Mouse (Mus musculus) stomach, postnatal 0 days (tissue): ENCODE data around the gene Cptp. TPM values are rescaled to one million over a fixed set of nuclear protein-coding genes. Genes with fewer than 3 reads are reported as not detected.

ENCODE experiments used
- ATAC-seq: fragments of 200-750 bp; cut with Nextera tagmentation; 2 replicates; pipeline ENCODE4 v1.8.0; 2017; ENCODE audit not compliant: low FRiP score, low TSS enrichment
- DNase-seq: peaks from one replicate; pipeline ENCODE4 v3.0.0-alpha.2; 2016; ENCODE audit warnings: low spot score
- H3K27ac ChIP-seq: fragments of 300-500 bp; sonication (generic); replicated peaks from 2 replicates; pipeline ENCODE4 v1.5.1; 2014; ENCODE audit warnings: mild to moderate bottlenecking, control low read depth
- H3K27me3 ChIP-seq: fragments of 300-500 bp; sonication (generic); 2 replicates; pipeline ENCODE4 v1.6.1; 2014; ENCODE audit warnings: low read length; ENCODE audit not compliant: control insufficient read depth, insufficient read depth
- H3K36me3 ChIP-seq: fragments of 300-500 bp; sonication (generic); 2 replicates; pipeline ENCODE4 v1.6.1; 2014; ENCODE audit warnings: low read length, mixed read lengths; ENCODE audit not compliant: control insufficient read depth, insufficient read depth
- H3K4me1 ChIP-seq: fragments of 300-500 bp; sonication (generic); replicated peaks from 2 replicates; pipeline ENCODE4 v1.6.1; 2014; ENCODE audit warnings: antibody characterized with exemption; ENCODE audit not compliant: control insufficient read depth, insufficient read depth
- H3K4me2 ChIP-seq: fragments of 300-500 bp; sonication (generic); replicated peaks from 2 replicates; pipeline ENCODE4 v1.6.1; 2014; ENCODE audit warnings: low read depth, mild to moderate bottlenecking, control low read depth, moderate library complexity
- H3K4me3 ChIP-seq: fragments of 300-500 bp; sonication (generic); 2 replicates; pipeline ENCODE4 v1.5.1; 2014; ENCODE audit warnings: low read depth, low read length, control low read depth
- H3K9ac ChIP-seq: fragments of 300-500 bp; sonication (generic); 2 replicates; pipeline ENCODE4 v1.6.1; 2014; ENCODE audit warnings: mild to moderate bottlenecking, low read length, control low read depth, mixed read lengths
- H3K9me3 ChIP-seq: fragments of 300-500 bp; sonication (generic); 2 replicates; pipeline ENCODE4 v1.6.1; 2016; ENCODE audit warnings: low read length; ENCODE audit not compliant: control insufficient read depth
- CTCF ChIP-seq: IDR thresholded peaks from 2 replicates; pipeline ENCODE4 v1.5.1; 2016; ENCODE audit warnings: antibody characterized with exemption, low read depth, mild to moderate bottlenecking, moderate library complexity
- EP300 ChIP-seq: optimal IDR thresholded peaks from 2 replicates; pipeline ENCODE3; 2016; ENCODE audit warnings: antibody characterized with exemption
- WGBS: fragments of 180-500 bp; shearing (Covaris S2); extraction: QIAGEN DNeasy Blood & Tissue Kit; methylation state at CpG from one replicate; pipeline ENCODE4 v1.1.7; 2014; 5-methylcytosine and 5-hydroxymethylcytosine counted together
- polyA plus RNA-seq: library from polyadenylated mRNA; unstranded; fragments of >200 nt; fragmentation: Nextera tagmentation; extraction: Ambion mirVana; gene quantifications from 2 replicates; pipeline ENCODE4 v1.2.1, GENCODE M21; 2015

The Cptp gene
- polyA plus RNA-seq, 1 experiment from 2014 or later = 25.0 TPM

GRCm38 (mm10) chr4:155891551-155892001 is 22.3 kb upstream of the Cptp start, which contains the start of the genes Pusl1 and Acap3:
Gene Pusl1, minus strand, starts transcription at chr4:155891781.
Gene Acap3, plus strand, starts transcription at chr4:155891822.
- peak within 1 kb of the TSS; percentile 99 for H3K27ac ChIP-seq
- WGBS = under 1% methylated on average over 52 of the region's 52 CpGs
- peaks cover 10% of the 10 kb centered on the region for H3K4me1 ChIP-seq
- H3K27me3 ChIP-seq = no peaks in the 10 kb centered on the region
- ATAC-seq = peak; percentile 85
- TF ChIP-seq EP300 (no peak), CTCF (no peak)
- peak within 1 kb of the TSS; percentile 97 for H3K4me2 ChIP-seq
- H3K36me3 ChIP-seq = peaks cover 7% of the 10 kb centered on the region
- H3K4me3 ChIP-seq = peak within 1 kb of the TSS; percentile 94
- peak within 1 kb of the TSS; percentile 94 for H3K9ac ChIP-seq
- H3K9me3 ChIP-seq = no peaks in the 10 kb centered on the region
- peak; percentile 96 for DNase-seq

- ATAC-seq (no peak), DNase-seq (no peak)
- TF ChIP-seq CTCF = no peak
- no peak for TF ChIP-seq EP300
- peak overlapping the region; percentile 94 for H3K4me3 ChIP-seq
- 2% methylated on average over 33 of the region's 34 CpGs for WGBS
- H3K27ac ChIP-seq = 0 out of 2 replicates have a peak overlapping the region, but pooled peaks have one; percentile 4
- peak overlapping the region; percentile 97 for H3K4me2 ChIP-seq
- H3K4me1 ChIP-seq = peaks cover 10% of the 10 kb centered on the region
- no peaks in the 10 kb centered on the region for H3K9me3 ChIP-seq
- H3K36me3 ChIP-seq = peaks cover 10% of the 10 kb centered on the region
- H3K9ac ChIP-seq = peak overlapping the region; percentile 94
- H3K27me3 ChIP-seq = no peaks in the 10 kb centered on the region
These were observed 21.8 kb upstream of the Cptp start for GRCm38 (mm10) chr4:155891011-155891471.

DNA sequence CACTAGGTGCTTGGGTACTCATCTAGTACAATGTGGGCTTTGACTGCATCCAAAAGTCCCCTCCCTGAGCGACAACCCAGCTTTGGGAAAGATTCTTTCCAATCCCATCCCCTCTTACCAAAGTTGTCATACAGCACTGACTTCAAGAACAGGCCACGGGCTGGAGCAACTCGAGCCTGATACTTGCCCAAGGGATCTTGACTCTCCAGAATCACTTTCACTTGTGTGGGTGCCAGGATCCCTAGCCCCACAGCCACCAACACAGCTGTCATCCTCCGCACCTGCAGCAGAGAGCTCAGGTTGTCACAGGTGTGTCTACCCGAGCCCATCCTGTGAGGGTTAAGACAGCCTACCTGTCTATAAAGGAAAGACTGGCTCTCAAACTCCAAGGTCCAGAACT is 20.1 kb upstream of the Cptp start:
- TF ChIP-seq CTCF (no peak), EP300 (no peak)
- H3K4me1 ChIP-seq = peaks cover under 1% of the 10 kb centered on the region
- no peak overlapping the region for H3K27ac ChIP-seq
- H3K4me3 ChIP-seq = no peak overlapping the region
- DNase-seq (no peak), ATAC-seq (no peak)
- no peak overlapping the region for H3K9ac ChIP-seq
- H3K27me3 ChIP-seq = no peaks in the 10 kb centered on the region
- 85% methylated on average over 5 of the region's 5 CpGs for WGBS
- H3K36me3 ChIP-seq = peaks cover 13% of the 10 kb centered on the region
- no peak overlapping the region for H3K4me2 ChIP-seq
- no peaks in the 10 kb centered on the region for H3K9me3 ChIP-seq

DNA sequence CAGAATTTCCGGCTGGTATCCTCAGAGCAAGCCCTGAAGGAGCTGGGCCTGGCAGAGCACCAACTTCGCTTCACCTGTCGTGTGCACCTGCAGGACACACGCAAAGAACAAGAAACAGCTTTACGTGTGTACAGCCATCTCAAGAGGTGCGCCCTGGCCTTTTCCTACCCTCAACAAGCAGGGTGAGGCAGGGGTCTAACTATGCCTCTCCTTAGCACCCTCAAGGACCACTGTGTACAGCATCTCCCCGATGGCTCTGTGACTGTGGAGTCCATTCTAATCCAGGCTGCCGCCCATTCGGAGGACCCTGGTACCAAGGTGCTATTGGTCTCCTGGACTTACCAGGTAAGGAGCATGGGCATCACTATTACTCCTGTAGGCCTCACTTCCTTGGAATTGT is 18.9 kb upstream of the Cptp start:
- DNase-seq = no peak
- no peak overlapping the region for H3K27ac ChIP-seq
- ATAC-seq = no peak
- no peak overlapping the region for H3K9ac ChIP-seq
- H3K4me1 ChIP-seq = no peaks in the 10 kb centered on the region; the same call in 1 of the 2 replicates
- TF ChIP-seq CTCF = no peak
- TF ChIP-seq EP300 = no peak
- peaks cover 13% of the 10 kb centered on the region for H3K36me3 ChIP-seq
- no peak overlapping the region for H3K4me3 ChIP-seq
- no peak overlapping the region for H3K4me2 ChIP-seq
- H3K27me3 ChIP-seq = no peaks in the 10 kb centered on the region
- H3K9me3 ChIP-seq = no peaks in the 10 kb centered on the region
- WGBS = 92% methylated on average over 9 of the region's 9 CpGs

DNA sequence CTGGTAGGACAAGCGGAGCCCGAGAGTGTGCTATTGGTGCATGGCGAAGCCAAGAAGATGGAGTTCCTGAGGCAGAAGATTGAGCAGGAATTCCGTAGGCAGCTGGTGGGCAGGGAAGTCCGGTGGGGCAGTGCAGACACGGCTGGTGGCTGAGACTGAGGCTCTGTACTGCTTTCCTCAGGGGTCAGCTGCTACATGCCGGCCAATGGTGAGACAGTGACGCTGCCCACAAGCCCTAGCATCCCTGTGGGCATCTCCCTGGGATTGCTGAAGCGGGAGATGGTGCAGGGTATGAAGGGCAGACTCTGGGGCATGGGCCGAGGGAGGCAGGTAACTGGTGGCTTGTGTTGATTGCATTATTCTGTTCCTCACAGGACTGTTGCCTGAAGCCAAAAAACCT is 18.4 kb upstream of the Cptp start:
- no peak for DNase-seq
- Histone ChIP-seq H3K9me3 (no peaks in the 10 kb centered on the region), H3K4me2 (no peak overlapping the region), H3K9ac (no peak overlapping the region), H3K27ac (no peak overlapping the region), H3K4me1 (no peaks in the 10 kb centered on the region), H3K36me3 (peaks cover 13% of the 10 kb centered on the region), H3K27me3 (no peaks in the 10 kb centered on the region), H3K4me3 (no peak overlapping the region)
- ATAC-seq = no peak
- no peak for TF ChIP-seq EP300
- no peak for TF ChIP-seq CTCF
- 86% methylated on average over 10 of the region's 10 CpGs for WGBS

GRCm38 (mm10) chr4:155886330-155886729 is 17.1 kb upstream of the Cptp start:
- Histone ChIP-seq H3K4me2 (no peak overlapping the region), H3K27ac (no peak overlapping the region), H3K27me3 (no peaks in the 10 kb centered on the region), H3K9me3 (no peaks in the 10 kb centered on the region), H3K9ac (no peak overlapping the region), H3K4me3 (no peak overlapping the region), H3K4me1 (no peaks in the 10 kb centered on the region), H3K36me3 (peaks cover 13% of the 10 kb centered on the region)
- 90% methylated on average over 5 of the region's 5 CpGs for WGBS
- no peak for DNase-seq
- no peak for TF ChIP-seq EP300
- TF ChIP-seq CTCF = no peak
- ATAC-seq = no peak
